Mouse (Mus musculus) midbrain, postnatal 0 days (tissue): ENCODE measurements at regions not wholly inside any gene's neighbourhood (a gene's known extent, or its start where the extent isn't known, plus 50 kb on each side); places are given as distances from the start of the nearest gene placed in this dataset.
"Not testable (repeated sequence)": the region's sequence is repeated elsewhere in the genome, so short reads cannot be mapped to it uniquely, and the experiment has no call there.

ENCODE experiments used
- ATAC-seq: fragments of 200-750 bp; cut with Nextera tagmentation; 2 replicates; pipeline ENCODE4 v1.8.0; 2017; ENCODE audit warnings: moderate number of reproducible peaks, mild to moderate bottlenecking, moderate TSS enrichment, moderate library complexity; ENCODE audit not compliant: low FRiP score
- DNase-seq: peaks from one replicate; pipeline ENCODE4 v3.0.0-alpha.2; 2015; ENCODE audit warnings: low spot score
- H3K27ac ChIP-seq: fragments of 300-500 bp; sonication (generic); 2 replicates; pipeline ENCODE4 v1.5.1; 2014; ENCODE audit warnings: low read depth, mild to moderate bottlenecking, low read length, mixed read lengths
- H3K27me3 ChIP-seq: fragments of 300-500 bp; sonication (generic); 2 replicates; pipeline ENCODE4 v1.6.1; 2014; ENCODE audit warnings: low read length, control low read depth, mixed read lengths; ENCODE audit not compliant: insufficient read depth
- H3K36me3 ChIP-seq: fragments of 300-500 bp; sonication (generic); 2 replicates; pipeline ENCODE4 v1.6.1; 2014; ENCODE audit warnings: low read length, control low read depth, mixed read lengths; ENCODE audit not compliant: insufficient read depth
- H3K4me1 ChIP-seq: fragments of 300-500 bp; sonication (generic); 2 replicates; pipeline ENCODE4 v1.6.1; 2014; ENCODE audit warnings: mild to moderate bottlenecking, control low read depth, antibody characterized with exemption, low read length, mixed read lengths; ENCODE audit not compliant: insufficient read depth
- H3K4me2 ChIP-seq: fragments of 300-500 bp; sonication (generic); 2 replicates; pipeline ENCODE4 v1.6.1; 2014; ENCODE audit warnings: low read depth, mild to moderate bottlenecking, low read length, mixed read lengths; ENCODE audit not compliant: poor library complexity, severe bottlenecking
- H3K4me3 ChIP-seq: fragments of 300-500 bp; sonication (generic); 2 replicates; pipeline ENCODE4 v1.5.1; 2014; ENCODE audit warnings: low read depth, mild to moderate bottlenecking, low read length, moderate library complexity
- H3K9ac ChIP-seq: fragments of 300-500 bp; sonication (generic); replicated peaks from 2 replicates; pipeline ENCODE4 v1.6.1; 2014; ENCODE audit warnings: mild to moderate bottlenecking, low read length, moderate library complexity, mixed read lengths; ENCODE audit not compliant: poor library complexity, severe bottlenecking
- H3K9me3 ChIP-seq: fragments of 300-500 bp; sonication (generic); 2 replicates; pipeline ENCODE4 v1.6.1; 2016; ENCODE audit warnings: low read length, control low read depth
- CTCF ChIP-seq: IDR thresholded peaks from 2 replicates; pipeline ENCODE4 v1.5.1; 2016; ENCODE audit warnings: antibody characterized with exemption, mild to moderate bottlenecking
- WGBS: fragments of 180-500 bp; shearing (Covaris S2); extraction: QIAGEN DNeasy Blood & Tissue Kit; methylation state at CpG from one replicate; pipeline ENCODE4 v1.1.7; 2014; 5-methylcytosine and 5-hydroxymethylcytosine counted together

- TF ChIP-seq CTCF: no peak
- Histone ChIP-seq H3K27me3 (no peaks in the 10 kb centered on the region), H3K4me2 (no peak overlapping the region), H3K36me3 (no peaks in the 10 kb centered on the region), H3K4me3 (no peak overlapping the region), H3K4me1 (no peaks in the 10 kb centered on the region), H3K9me3 (no peaks in the 10 kb centered on the region), H3K9ac (no peak overlapping the region), H3K27ac (no peak overlapping the region)
- WGBS: 96% methylated on average over 3 of the region's 3 CpGs
- DNase-seq (no peak), ATAC-seq (no peak)
Observed at GRCm38 (mm10) chr16:30797006-30797405, 197.5 kb downstream of the Fam43a start.

- DNase-seq (peak; percentile 79), ATAC-seq (no peak)
- no peaks in the 10 kb centered on the region for H3K4me1 ChIP-seq
- no peaks in the 10 kb centered on the region for H3K9me3 ChIP-seq
- no peaks in the 10 kb centered on the region for H3K27me3 ChIP-seq
- no peak for TF ChIP-seq CTCF
- 70% methylated on average over 7 of the region's 7 CpGs for WGBS
- H3K27ac ChIP-seq: no peak overlapping the region
- H3K36me3 ChIP-seq: no peaks in the 10 kb centered on the region
- H3K4me2 ChIP-seq: no peak overlapping the region
- H3K9ac ChIP-seq: no peak overlapping the region
- H3K4me3 ChIP-seq: no peak overlapping the region
Observed at GRCm38 (mm10) chr16:30797973-30798471, 198.5 kb downstream of the Fam43a start.

- no peak for TF ChIP-seq CTCF
- no peak overlapping the region for H3K4me3 ChIP-seq
- 90% methylated on average over 1 of the region's 1 CpGs for WGBS
Observed at GRCm38 (mm10) chr16:30798536-30798935, 199.0 kb downstream of the Fam43a start.

GRCm38 (mm10) chr16:30799699-30800483 is 200.4 kb downstream of the Fam43a start:
- 83% methylated on average over 12 of the region's 12 CpGs for WGBS
- Histone ChIP-seq H3K4me3 (no peak overlapping the region), H3K36me3 (no peaks in the 10 kb centered on the region), H3K9me3 (no peaks in the 10 kb centered on the region), H3K4me1 (no peaks in the 10 kb centered on the region), H3K4me2 (no peak overlapping the region), H3K27ac (no peak overlapping the region), H3K27me3 (no peaks in the 10 kb centered on the region), H3K9ac (no peak overlapping the region)
- DNase-seq (no peak), ATAC-seq (no peak)
- TF ChIP-seq CTCF: no peak

More at GRCm38 (mm10) chr16:30798536-30798935, 199.0 kb downstream of the Fam43a start:
- Histone ChIP-seq H3K9ac (no peak overlapping the region), H3K9me3 (no peaks in the 10 kb centered on the region), H3K4me2 (no peak overlapping the region), H3K27ac (no peak overlapping the region), H3K4me1 (no peaks in the 10 kb centered on the region), H3K27me3 (no peaks in the 10 kb centered on the region), H3K36me3 (no peaks in the 10 kb centered on the region)
- DNase-seq (no peak), ATAC-seq (no peak)

GRCm38 (mm10) chr16:30804018-30804417 is 204.5 kb downstream of the Fam43a start:
- no peak overlapping the region for H3K4me3 ChIP-seq
- no peak for DNase-seq
- H3K4me1 ChIP-seq: no peaks in the 10 kb centered on the region
- no peak for TF ChIP-seq CTCF
- WGBS: 46% methylated on average over 3 of the region's 3 CpGs
- ATAC-seq: no peak
- no peak overlapping the region for H3K4me2 ChIP-seq
- H3K27ac ChIP-seq: no peak overlapping the region
- no peaks in the 10 kb centered on the region for H3K9me3 ChIP-seq
- no peaks in the 10 kb centered on the region for H3K36me3 ChIP-seq
- no peak overlapping the region for H3K9ac ChIP-seq
- no peaks in the 10 kb centered on the region for H3K27me3 ChIP-seq

DNA sequence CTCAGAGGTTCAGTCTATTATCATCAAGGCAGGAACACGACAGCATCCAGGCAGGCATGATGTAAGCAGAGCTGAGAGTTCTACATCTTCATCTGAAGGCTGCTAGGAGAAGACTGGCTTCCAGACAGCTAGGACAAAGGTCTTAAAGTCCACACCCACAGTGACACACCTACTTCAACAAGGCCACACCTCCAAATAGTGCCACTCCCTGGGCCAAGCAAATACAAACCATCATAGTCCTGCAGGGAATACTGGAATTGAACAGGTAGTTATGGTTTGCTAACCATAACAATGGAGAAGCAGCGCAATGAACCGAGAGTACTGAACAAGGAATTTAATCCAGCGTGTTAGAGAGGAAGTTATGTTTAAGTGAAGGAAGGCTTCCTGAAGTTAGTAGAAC is 206.7 kb downstream of the Fam43a start:
- H3K4me2 ChIP-seq, DNase-seq, H3K4me1 ChIP-seq, H3K27ac ChIP-seq, H3K9ac ChIP-seq, H3K4me3 ChIP-seq, ATAC-seq, H3K9me3 ChIP-seq, H3K27me3 ChIP-seq, H3K36me3 ChIP-seq: not testable (repeated sequence)
- 93% methylated on average over 4 of the region's 4 CpGs for WGBS
